Mouse (Mus musculus) heart, embryonic 12.5 days (tissue): ENCODE data around the gene Mbd3l1. TPM values are rescaled to one million over a fixed set of nuclear protein-coding genes. Genes with fewer than 3 reads are reported as not detected.

ENCODE experiments used
- ATAC-seq: fragments of 200-750 bp; cut with Nextera tagmentation; 2 replicates; pipeline ENCODE4 v1.8.0; 2017; ENCODE audit warnings: moderate TSS enrichment, moderate library complexity; ENCODE audit not compliant: insufficient number of reproducible peaks, low FRiP score
- H3K27ac ChIP-seq: fragments of 300-500 bp; sonication (generic); 2 replicates; pipeline ENCODE4 v1.5.1; 2016; ENCODE audit warnings: mild to moderate bottlenecking, moderate library complexity; ENCODE audit not compliant: poor library complexity, severe bottlenecking
- H3K27me3 ChIP-seq: fragments of 300-500 bp; sonication (generic); replicated peaks from 2 replicates; pipeline ENCODE4 v1.6.1; 2016; ENCODE audit warnings: mild to moderate bottlenecking, moderate library complexity
- H3K36me3 ChIP-seq: fragments of 300-500 bp; sonication (generic); 2 replicates; pipeline ENCODE4 v1.6.1; 2016; ENCODE audit warnings: mild to moderate bottlenecking, moderate library complexity
- H3K4me1 ChIP-seq: fragments of 300-500 bp; sonication (generic); replicated peaks from 2 replicates; pipeline ENCODE4 v1.6.1; 2016; ENCODE audit warnings: mild to moderate bottlenecking
- H3K4me2 ChIP-seq: fragments of 300-500 bp; sonication (generic); 2 replicates; pipeline ENCODE4 v1.6.1; 2016; ENCODE audit warnings: mild to moderate bottlenecking, moderate library complexity
- H3K4me3 ChIP-seq: fragments of 300-500 bp; sonication (generic); 2 replicates; pipeline ENCODE4 v1.5.1; 2016; ENCODE audit warnings: mild to moderate bottlenecking
- H3K9ac ChIP-seq: fragments of 300-500 bp; sonication (generic); 2 replicates; pipeline ENCODE4 v1.6.1; 2016; ENCODE audit warnings: mild to moderate bottlenecking, moderate library complexity
- H3K9me3 ChIP-seq: fragments of 300-500 bp; sonication (generic); replicated peaks from 2 replicates; pipeline ENCODE4 v1.6.1; 2016; ENCODE audit warnings: mild to moderate bottlenecking, moderate library complexity
- WGBS: fragments of 180-500 bp; shearing (Covaris S2); methylation state at CpG from one replicate; pipeline ENCODE4 v1.1.7; 2016; 5-methylcytosine and 5-hydroxymethylcytosine counted together
- microRNA-seq: library from miRNA; unstranded; fragments of <30 nt; microRNA quantifications from one replicate; pipeline ENCODE4, GENCODE M21; 2017
- polyA plus RNA-seq: library from polyadenylated mRNA; unstranded; fragments of >200 nt; fragmentation: Nextera tagmentation; extraction: Ambion mirVana; gene quantifications from 2 replicates; pipeline ENCODE4 v1.2.1, GENCODE M21; 2016

Mbd3l1 gene
- polyA plus RNA-seq: not detected in 2 replicates

DNA sequence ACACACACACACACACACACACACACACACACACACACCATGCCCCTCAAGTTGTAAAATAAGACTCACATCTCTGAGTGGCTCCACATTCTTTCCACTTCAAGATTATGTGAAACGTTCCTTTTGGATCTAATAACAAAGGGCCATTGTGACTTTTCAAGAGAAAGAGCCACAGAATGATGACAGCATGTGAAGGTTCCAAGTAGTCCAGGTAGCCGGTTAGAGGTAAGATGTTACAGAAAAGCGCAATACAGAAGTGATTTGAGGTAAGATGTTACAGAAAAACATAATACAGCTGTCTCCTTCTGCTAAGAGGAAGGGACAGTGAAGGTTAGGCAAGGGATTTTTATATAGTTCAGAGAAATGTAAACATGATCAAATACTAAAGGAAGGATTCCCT lies at the start of gene Mbd3l1, which contains the start of gene Zfp558:
Gene Mbd3l1, plus strand, starts transcription at position 192 of the 400 bp plus-strand sequence.
Gene Zfp558, minus strand, starts transcription at position 101 of the 400 bp plus-strand sequence.
- WGBS: 61% methylated on average over 3 of the region's 3 CpGs
- no peaks in the 10 kb centered on the region for H3K9me3 ChIP-seq
- H3K4me1 ChIP-seq: no peaks in the 10 kb centered on the region
- ATAC-seq: no peak
- H3K4me2 ChIP-seq: no peak within 1 kb of the TSS
- H3K27me3 ChIP-seq: no peaks in the 10 kb centered on the region
- no peak within 1 kb of the TSS for H3K9ac ChIP-seq
- no peak within 1 kb of the TSS for H3K27ac ChIP-seq
- H3K36me3 ChIP-seq: no peaks in the 10 kb centered on the region
- H3K4me3 ChIP-seq: no peak within 1 kb of the TSS

DNA sequence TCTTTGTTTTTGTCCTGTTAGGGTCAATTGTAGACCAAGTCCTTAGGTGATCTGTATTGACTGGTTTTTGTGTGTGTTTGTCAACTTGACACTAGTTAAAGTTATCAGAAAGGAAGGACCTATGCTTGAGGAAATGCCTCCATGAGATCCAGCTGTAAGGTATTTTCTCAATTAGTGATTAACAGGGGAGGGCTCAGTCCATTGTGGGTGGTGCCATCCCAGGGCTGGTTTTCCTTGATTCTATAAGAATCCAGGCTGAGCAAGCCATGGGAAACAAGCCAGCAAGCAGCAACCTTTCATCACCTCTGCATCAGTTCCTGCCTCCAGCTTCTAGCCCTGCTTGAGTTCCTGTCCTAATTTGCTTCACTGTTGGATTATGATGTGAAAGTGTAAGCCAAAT lies 47.8 kb upstream of the Mbd3l1 start, which contains the start of gene Mbd3l2:
Gene Mbd3l2, plus strand, starts transcription at position 301 of the 400 bp plus-strand sequence.
- no peak for ATAC-seq

DNA sequence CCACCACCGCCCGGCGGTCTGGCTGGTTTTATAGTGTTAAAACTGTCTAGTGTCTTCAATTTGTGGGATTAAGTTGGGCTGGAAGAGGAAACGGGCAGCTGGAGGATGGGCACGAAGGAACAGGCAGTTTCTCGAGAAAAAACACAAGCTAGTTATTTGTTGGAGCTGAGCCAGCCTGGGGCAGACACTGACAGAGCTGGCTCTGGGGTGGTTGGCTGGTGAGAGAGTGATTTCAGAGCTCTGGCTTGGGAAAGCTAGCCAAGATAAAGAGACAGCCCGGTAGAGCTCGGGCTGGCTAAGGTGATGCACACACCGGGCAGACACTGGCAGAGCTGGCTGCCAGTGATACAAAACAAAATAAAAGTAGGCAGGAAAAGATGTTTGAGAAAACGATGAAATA lies 46.5 kb upstream of the Mbd3l1 start:
- H3K4me3 ChIP-seq: no peak overlapping the region
- ATAC-seq: no peak
- H3K27ac ChIP-seq: no peak overlapping the region
- H3K27me3 ChIP-seq: no peaks in the 10 kb centered on the region
- H3K4me1 ChIP-seq: no peaks in the 10 kb centered on the region
- WGBS: 58% methylated on average over 10 of the region's 10 CpGs
- no peak overlapping the region for H3K9ac ChIP-seq
- H3K36me3 ChIP-seq: no peaks in the 10 kb centered on the region
- no peak overlapping the region for H3K4me2 ChIP-seq
- H3K9me3 ChIP-seq: no peaks in the 10 kb centered on the region

More for the DNA sequence above, 47.8 kb upstream of the Mbd3l1 start, which contains the start of gene Mbd3l2:
- no peak within 1 kb of the TSS for H3K4me2 ChIP-seq
- H3K9me3 ChIP-seq: no peaks in the 10 kb centered on the region
- no peak within 1 kb of the TSS for H3K9ac ChIP-seq
- no peak within 1 kb of the TSS for H3K4me3 ChIP-seq
- no peaks in the 10 kb centered on the region for H3K36me3 ChIP-seq
- no peak within 1 kb of the TSS for H3K27ac ChIP-seq
- no peaks in the 10 kb centered on the region for H3K27me3 ChIP-seq
- no peaks in the 10 kb centered on the region for H3K4me1 ChIP-seq

DNA sequence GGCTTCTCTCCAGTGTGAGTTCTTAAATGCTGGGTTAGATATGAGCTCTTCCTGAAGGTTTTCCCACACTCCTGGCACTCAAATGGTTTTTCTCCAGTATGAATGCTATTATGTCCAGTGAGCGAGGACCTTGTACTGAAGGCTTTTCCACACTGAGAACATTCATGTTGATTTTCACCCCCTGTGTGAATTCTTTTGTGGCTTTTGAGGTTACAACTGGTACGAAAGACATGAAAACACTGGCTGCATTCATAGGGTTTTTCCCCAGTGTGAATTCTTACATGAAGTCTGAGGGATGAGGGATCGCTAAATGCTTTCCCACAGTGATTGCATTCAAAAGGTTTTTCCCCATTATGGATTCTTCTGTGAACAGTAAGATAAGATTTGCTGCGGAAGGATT lies 21.6 kb upstream of the Mbd3l1 start:
- H3K4me1 ChIP-seq: no peaks in the 10 kb centered on the region
- H3K36me3 ChIP-seq: peaks cover 48% of the 10 kb centered on the region
- no peak overlapping the region for H3K27ac ChIP-seq
- no peaks in the 10 kb centered on the region for H3K27me3 ChIP-seq
- WGBS: 80% methylated on average over 4 of the region's 4 CpGs
- H3K9me3 ChIP-seq: peaks cover 4% of the 10 kb centered on the region; the same call in 1 of the 2 replicates
- H3K4me3 ChIP-seq: no peak overlapping the region
- H3K9ac ChIP-seq: no peak overlapping the region
- no peak overlapping the region for H3K4me2 ChIP-seq
- ATAC-seq: no peak

DNA sequence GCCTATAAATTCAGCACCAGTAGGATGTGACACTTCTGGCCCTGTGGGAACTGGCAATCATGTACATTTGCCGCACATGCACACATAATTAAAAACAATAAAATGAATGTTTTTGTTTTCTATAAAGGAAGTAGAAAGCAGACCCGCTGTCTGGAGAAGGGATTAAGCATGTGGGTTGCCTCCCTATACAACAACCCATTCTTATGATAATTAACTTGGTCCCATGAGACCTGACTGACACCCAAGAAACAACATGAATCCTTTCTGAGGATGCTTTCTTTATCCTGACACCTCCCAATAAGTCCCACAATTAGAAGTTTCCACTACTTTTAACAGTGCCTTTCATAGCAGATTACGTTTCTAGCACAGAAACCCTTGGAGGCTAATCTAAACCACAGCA lies 10.8 kb upstream of the Mbd3l1 start:
- H3K4me2 ChIP-seq: no peak overlapping the region
- H3K27ac ChIP-seq: no peak overlapping the region
- peaks cover 9% of the 10 kb centered on the region; the same call in 1 of the 2 replicates for H3K9me3 ChIP-seq
- H3K27me3 ChIP-seq: no peaks in the 10 kb centered on the region
- no peak overlapping the region for H3K9ac ChIP-seq
- WGBS: 79% methylated on average over 3 of the region's 3 CpGs
- peaks cover 30% of the 10 kb centered on the region for H3K36me3 ChIP-seq
- ATAC-seq: no peak
- no peak overlapping the region for H3K4me3 ChIP-seq
- H3K4me1 ChIP-seq: no peaks in the 10 kb centered on the region

DNA sequence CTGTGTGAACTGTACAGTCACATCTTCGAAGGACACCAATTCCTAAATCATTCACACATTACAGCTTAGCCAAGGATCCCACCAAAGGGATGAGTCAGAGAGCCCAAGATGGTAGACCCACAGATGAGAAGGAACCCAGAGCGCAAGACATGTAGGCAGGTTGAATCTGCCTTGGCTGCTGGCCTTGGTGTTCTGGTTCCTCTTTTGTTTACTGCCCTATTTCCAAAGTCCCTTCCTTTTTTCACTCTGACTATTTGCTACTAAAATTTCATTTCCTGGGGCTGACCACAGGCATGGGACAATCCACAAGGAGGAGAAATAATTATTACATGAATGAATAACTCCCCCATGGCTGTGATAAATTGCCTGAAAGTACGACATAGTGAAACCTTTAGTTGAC lies 10.2 kb upstream of the Mbd3l1 start:
- no peak overlapping the region for H3K27ac ChIP-seq
- no peaks in the 10 kb centered on the region for H3K27me3 ChIP-seq
- H3K36me3 ChIP-seq: peaks cover 23% of the 10 kb centered on the region
- WGBS: 81% methylated on average over 3 of the region's 3 CpGs
- H3K4me1 ChIP-seq: peaks cover 4% of the 10 kb centered on the region
- no peak for ATAC-seq
- no peak overlapping the region for H3K4me3 ChIP-seq
- no peak overlapping the region for H3K4me2 ChIP-seq
- H3K9ac ChIP-seq: no peak overlapping the region
- peaks cover 5% of the 10 kb centered on the region; the same call in 1 of the 2 replicates for H3K9me3 ChIP-seq

DNA sequence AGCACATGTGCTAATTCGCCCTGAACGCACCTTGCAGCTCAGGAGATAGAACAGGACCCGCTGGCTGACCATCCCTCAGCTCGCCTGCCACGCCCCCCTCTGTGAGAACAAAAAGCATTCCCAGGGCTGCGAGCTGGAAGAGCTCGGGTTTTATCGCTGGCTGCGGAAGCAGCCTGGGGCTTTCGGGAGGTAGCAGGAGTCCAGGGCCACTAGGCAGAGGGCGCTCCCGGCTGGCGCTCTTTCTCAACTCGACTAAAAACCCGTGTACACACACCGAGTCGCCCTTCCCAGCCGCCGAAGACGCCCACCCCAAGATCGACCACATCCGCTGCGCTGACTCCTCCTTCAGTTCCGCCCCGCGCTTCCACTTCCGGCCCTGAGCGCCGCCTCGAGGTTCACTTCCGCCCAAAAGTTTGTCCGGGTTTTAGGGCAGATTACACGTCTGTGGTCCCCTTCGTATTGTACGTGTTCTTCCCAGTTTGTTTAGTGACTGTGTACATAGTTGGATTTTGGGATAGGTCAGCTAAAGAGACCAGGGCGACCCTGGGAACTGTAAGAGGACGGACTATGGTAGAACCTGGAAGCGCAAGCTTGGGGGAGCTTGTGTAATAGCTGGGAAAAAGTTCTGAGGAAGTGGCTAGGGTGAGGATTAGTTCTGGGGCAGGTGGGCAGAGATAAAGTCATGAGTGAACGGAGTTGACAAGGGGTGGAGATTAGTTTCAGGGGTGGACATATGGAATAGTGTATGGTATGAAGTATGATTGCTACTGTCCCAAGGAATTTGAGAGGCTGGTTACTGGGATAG lies 4.6 kb upstream of the Mbd3l1 start:
- H3K36me3 ChIP-seq: 0 out of 2 replicates have a peak, but pooled peaks cover under 1% of the 10 kb centered on the region
- 4% methylated on average over 39 of the region's 39 CpGs for WGBS

DNA sequence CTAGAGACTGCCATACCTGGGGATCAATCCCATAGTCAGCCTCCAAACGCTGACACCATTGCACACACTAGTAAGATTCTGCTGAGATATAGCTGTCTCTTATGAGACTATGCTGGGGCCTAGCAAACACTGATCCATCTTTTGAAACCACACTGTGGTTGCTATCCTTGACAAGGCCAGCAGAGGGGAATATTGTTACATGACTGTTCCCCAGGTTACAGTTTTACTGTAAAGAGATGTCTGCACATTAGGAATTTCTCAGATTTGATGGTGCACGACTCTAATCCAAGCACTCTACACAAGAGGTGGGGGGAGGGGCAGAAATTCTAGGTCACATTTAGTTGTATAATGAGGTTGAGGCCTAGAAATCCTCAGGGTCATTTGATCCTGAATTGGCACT lies 29.9 kb downstream of the Mbd3l1 start:
- Histone ChIP-seq H3K4me1 (no peaks in the 10 kb centered on the region), H3K9me3 (no peaks in the 10 kb centered on the region), H3K9ac (no peak overlapping the region), H3K27me3 (no peaks in the 10 kb centered on the region), H3K4me3 (no peak overlapping the region), H3K36me3 (no peaks in the 10 kb centered on the region), H3K4me2 (no peak overlapping the region), H3K27ac (no peak overlapping the region)
- no peak for ATAC-seq
- 46% methylated on average over 2 of the region's 2 CpGs for WGBS

More for the DNA sequence above, 4.6 kb upstream of the Mbd3l1 start:
- Histone ChIP-seq H3K4me3 (peak overlapping the region; percentile 61), H3K9me3 (no peaks in the 10 kb centered on the region), H3K4me2 (peak overlapping the region; percentile 70), H3K27ac (peak overlapping the region; percentile 78), H3K27me3 (no peaks in the 10 kb centered on the region), H3K4me1 (peaks cover 4% of the 10 kb centered on the region), H3K9ac (peak overlapping the region; percentile 71)
- peak; percentile 93 for ATAC-seq

Small RNA genes within 50 kb of the gene (microRNA-seq; reads per million reads assigned to microRNA genes)
- gene Gm22854: not detected

Other genes with a start within 250 kb of the Mbd3l1 start
- 79.4 and 83.7 TPM in 2 replicates for gene Chordc1, start 186.2 kb upstream of the Mbd3l1 start, polyA plus RNA-seq
- 2.5 and 4.5 TPM in 2 replicates for gene Naalad2, start 75.4 kb upstream of the Mbd3l1 start, polyA plus RNA-seq
- gene Ubtfl1, start 73.9 kb upstream of the Mbd3l1 start, polyA plus RNA-seq: not detected in 2 replicates
- gene Mbd3l2, start 47.7 kb upstream of the Mbd3l1 start, polyA plus RNA-seq: not detected in 2 replicates
- 4.2 and 5.2 TPM in 2 replicates for gene Zfp558, start 91 bp upstream of the Mbd3l1 start, polyA plus RNA-seq
- 1.7 TPM in 2 replicates for gene Muc16, start 196.2 kb downstream of the Mbd3l1 start, polyA plus RNA-seq